Mouse (Mus musculus): Measurements from ENCODE around the gene Tfb2m.

The Tfb2m gene

DNA sequence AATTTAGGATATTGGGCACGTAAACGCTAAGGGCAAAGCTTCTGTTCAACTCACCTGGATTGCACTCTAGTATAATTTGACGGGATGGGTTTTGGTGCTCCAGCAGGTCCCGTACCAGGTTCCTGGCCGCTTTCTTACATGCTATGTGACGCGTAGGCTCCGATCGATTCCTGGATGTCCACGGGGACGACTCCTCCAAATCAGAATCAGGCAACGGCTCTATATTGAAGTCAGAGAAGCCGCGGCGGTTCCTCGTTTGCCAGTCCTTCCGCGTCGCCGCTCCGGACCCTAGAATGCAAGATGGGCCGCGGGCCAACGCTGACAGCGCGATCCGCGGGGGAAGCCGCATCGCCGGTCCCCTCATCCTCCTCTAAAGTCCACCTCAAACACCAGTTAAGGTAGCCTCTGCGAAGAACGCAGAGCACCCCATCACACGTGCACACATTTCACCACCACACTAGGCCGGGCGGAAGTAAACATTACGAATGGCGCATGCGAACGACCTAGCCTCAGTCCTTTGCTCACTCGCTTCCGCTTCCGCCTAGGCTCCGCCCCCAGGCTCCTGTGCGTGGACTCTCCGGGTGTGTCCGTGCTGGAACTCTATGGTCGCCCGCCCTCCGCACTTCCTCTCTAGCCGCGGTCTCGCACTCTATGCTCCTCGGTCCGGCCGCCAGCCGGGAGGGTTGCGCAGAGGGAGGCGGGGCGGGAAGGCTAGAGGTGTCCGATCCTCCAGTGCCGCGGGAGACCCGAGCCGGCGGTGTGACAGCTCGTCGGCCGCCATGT, at the start of gene Tfb2m, which contains the start of gene Cnst:
Tfb2m (minus strand) TSS at position 500 of the 783 bp plus-strand sequence.
Cnst (plus strand) TSS at position 603 of the 783 bp plus-strand sequence.
- DNase-seq, result peak; percentile 99

DNA sequence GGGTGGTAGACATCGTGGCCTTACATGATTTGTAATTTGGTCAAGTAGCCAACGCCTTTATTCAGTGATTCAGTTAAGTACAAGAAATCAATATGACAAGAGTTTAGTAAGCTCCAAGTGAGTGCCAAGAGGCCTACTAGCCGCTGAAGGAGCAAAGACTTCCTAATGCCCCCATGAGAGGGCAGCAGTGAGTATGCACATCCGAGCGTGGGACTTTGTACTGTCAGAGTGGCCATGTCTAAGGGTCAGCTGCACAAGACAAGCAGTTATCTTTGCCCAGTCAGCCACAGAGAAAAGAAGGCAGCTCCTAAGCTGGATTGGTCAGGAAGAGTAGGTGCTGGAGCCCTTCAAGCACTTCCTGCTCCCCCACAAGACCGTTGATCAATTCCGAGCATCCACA, 46.9 kb upstream of the Tfb2m start:
- DNase-seq, result no peak

DNA sequence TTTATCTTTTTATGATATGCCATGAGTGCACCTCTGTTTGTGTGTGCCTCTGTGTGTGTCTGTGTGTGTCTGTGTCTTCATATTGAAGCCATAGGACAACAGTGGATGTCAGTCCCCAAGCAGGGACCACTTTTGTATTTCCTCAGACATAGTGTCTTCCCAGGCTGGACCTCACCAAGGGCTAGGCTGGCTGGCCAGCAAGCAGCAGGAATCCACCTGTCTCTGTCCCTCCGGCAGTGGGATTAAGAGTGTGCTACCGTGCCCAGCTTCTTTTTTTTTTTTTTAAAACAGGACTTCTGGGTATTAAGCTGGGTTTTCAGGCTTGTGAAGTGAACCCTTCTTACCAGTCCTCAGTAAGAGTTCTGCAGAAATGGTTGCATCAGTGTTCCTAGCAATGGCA, 46.1 kb upstream of the Tfb2m start:
- no peak for DNase-seq

- DNase-seq, result no peak
Measured at GRCm38 (mm10) chr1:179591639-179592038, 45.6 kb upstream of the Tfb2m start.

- no peak for DNase-seq
Measured at GRCm38 (mm10) chr1:179588230-179588629, 42.2 kb upstream of the Tfb2m start.

DNA sequence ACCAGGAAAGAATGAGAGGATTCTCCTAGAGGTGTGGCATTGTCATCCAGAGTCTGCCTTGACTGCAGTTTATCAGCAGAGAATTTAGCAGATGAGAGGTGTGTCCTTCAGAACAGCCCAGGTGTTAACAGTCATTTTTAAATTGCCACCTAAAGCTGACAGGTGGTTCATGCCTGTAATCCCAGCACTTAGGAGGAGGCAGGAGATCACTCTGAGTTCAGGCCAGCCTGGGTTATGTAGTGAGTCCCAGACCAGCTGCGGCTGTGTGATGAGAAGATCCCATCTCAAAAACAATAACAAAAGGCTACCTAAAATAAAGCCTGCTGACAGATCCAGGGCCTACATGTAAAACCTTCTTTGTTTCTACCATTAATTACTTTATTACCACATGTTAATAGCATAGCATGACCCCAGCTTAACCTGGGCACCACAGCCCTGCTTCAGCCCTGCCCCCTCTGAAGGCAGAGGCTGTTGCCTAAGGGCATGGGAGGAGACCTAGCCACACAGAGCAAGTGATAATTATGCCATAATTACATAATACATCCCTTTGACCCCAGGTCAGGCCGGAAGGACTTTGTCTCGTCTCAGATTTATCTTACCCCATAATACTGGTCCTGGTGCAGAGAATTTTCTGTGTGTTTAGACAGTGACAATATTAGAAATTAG, 40.5 kb upstream of the Tfb2m start:
- DNase-seq, result peak; percentile 19

DNA sequence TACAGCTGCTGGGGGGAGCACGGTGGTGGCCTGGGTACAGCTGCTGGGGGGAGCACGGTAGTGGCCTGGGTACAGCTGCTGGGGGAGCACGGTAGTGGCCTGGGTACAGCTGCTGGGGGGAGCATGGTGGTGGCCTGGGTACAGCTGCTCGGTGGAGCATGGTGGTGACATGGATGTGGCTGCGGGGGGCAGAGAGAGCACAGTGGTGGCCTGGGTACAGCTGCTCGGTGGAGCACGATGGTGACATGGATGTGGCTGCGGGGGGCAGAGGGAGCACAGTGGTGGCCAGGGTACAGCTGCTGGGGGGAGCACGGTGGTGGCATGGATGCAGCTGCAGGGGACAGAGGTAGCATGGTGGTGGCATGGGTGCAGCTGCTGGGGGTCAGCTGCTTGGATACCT, 39.6 kb upstream of the Tfb2m start:
- no peak for DNase-seq

DNA sequence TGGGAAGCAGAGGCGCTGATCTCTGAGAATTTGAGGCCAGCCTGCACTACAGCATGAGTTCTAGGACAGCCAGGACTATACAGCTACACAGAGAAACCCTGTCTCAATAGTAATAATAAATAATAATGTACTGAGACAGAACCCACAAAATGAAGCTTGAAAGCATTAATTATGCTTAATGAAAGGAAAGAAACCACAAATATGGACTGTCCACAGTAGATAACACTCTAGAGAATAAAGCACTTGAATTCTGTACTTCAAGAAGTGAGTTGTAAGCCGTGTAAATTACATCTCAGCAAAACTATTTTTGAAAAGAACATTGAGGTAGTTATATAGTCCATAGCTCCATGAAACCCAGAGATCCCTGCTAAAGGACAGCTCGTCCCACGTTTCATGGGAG, 38.2 kb upstream of the Tfb2m start:
- no peak for DNase-seq

- DNase-seq, result no peak
Measured at GRCm38 (mm10) chr1:179583090-179583489, 37.0 kb upstream of the Tfb2m start.

DNA sequence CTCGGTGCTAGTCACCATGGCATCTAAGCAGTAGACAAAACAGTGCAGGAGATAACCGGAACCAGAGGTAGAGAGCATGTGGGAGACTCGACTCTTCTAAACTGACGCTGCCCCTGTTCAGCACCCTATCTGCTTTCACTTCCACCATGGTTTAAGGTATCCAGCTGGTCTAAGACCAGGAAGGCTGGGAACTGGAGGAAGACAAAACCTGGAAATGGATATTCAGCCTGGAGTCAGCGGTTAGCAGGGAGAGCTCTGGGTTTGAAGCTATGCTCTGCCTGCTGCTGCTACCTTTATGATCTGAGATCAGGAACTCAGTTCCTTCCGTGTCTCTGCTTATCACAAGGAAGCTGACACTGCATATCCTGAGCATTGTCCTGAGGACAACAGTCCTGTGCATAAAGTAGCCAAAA, 36.0 kb upstream of the Tfb2m start:
- peak; percentile 48 for DNase-seq

DNA sequence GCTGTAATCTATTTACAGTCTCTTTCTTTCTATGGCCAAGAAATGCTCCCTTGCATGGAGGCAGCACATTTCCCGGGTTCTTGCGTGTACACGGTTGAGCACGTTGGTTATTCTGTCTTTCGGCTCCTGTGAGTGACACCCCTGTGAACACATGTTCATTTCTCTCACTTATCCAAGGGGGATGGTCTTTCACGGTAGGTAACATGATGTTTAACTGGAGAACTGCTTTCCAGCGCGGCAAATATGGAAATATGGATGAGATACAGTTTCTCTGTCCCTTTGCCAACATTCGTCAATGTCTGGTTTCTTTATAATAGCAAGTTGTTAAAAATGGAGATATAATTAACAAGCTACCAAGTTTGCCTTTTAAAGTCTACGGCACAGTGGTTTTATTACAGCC, 35.4 kb upstream of the Tfb2m start:
- DNase-seq, result no peak

DNA sequence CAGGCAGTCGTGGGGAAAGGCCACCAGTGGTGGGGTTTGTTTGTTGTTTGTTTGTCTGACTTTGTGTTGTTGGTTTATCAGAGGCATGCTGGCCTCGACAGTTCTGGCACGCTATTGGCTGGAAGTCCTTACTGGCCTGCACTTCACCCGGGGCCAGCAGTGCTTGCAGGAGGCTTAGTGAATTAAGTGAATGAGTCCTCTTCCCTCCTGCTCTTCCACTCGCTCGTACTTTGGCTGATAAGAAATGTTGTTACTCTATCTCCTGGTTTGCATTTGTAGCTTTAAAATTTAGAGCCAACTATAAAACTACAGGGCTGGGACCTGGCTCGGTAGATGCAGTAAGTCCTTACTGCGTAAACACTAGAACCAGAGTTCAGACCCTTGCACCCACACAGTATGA, 34.1 kb upstream of the Tfb2m start:
- no peak for DNase-seq

GRCm38 (mm10) chr1:179578625-179579024, 32.6 kb upstream of the Tfb2m start:
- DNase-seq, result no peak

GRCm38 (mm10) chr1:179573650-179574206, 27.7 kb upstream of the Tfb2m start:
- no peak for DNase-seq

DNA sequence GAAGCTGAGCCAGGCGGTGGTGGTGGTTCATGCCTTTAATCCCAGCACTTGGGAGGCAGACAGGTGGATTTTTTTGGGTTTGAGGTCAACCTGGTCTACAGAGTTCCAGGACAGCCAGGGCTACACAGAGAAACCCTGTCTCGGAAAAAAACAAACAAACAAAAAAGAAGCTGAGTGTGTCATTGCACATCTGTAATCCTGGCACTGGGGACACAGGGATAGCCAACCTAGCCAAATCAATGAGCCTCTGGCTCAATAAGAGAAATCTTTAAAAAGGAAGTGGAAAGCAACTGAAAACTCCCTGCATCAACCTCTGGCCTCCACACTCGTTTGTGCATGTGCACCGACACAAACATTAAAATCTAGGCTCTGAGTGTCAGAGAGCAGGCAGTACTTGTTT, 25.6 kb upstream of the Tfb2m start:
- no peak for DNase-seq

DNA sequence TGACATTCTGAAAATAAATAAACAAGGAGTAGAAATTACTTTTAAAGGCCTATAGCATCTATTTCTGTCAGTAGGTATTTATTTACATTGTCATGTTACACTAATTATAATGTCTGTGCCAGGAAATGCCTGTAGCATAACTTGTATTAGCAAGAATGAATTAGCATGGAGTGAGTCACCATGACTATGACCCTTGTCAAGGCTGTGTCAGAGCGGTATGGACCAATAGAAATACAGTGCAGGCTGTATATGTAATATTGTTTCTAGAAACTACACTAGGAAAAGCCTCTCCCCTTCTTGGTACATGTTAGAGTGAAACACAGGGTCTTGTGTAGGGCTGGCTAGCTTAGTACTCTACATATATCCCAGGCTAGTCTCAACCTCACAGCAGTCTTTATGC, 24.4 kb upstream of the Tfb2m start:
- no peak for DNase-seq

GRCm38 (mm10) chr1:179568690-179569398, 22.8 kb upstream of the Tfb2m start:
- DNase-seq, result no peak

DNA sequence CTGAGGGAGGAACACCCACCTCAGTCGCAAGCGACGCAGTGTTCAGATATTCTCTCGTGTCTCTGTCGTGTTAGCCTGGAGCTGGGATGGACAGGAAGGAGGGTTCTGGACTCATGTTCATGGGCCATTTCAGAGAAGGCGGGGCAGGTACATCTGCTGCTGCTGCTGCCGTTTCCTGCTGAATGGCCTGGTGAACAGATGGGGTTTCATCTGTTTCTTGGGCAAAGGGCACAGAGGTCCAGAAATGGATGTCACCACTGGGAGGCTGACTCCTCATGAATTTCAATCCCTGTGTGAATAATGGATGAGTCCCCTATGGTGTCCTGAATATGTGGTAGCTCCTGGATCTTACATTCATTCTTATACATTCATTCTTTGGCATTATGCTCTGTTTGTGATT, 21.5 kb upstream of the Tfb2m start:
- no peak for DNase-seq

- peak; percentile 39 for DNase-seq
Measured at GRCm38 (mm10) chr1:179563926-179564325, 17.9 kb upstream of the Tfb2m start.

DNA sequence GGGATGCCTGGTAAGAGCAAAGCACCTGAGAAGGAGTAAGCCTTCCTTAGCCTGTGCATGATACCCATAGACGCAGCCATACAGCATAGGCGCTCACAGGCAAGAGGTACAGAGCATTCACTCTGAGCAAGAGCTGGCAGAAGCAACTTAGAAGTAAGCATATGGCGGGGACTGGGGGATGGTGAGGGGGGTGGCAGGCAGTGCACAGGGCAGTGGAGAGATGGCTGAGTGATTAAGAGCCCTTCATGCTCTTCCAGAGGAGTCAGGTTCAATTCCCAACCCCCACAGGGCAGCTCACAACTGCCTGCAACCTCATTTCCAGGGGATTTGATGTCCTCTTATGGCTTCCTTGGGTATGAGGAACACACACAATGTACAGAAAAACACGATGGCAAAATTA, 17.1 kb upstream of the Tfb2m start:
- no peak for DNase-seq

GRCm38 (mm10) chr1:179560845-179561430, 14.9 kb upstream of the Tfb2m start:
- DNase-seq, result no peak

- peak; percentile 26 for DNase-seq
Measured at GRCm38 (mm10) chr1:179559446-179560194, 13.6 kb upstream of the Tfb2m start.
